Mouse (Mus musculus) lung, embryonic 16.5 days (tissue): ENCODE results near the gene Sdccag8. TPM values are rescaled to one million over a fixed set of nuclear protein-coding genes. Genes with fewer than 3 reads are reported as not detected.

Experiments
- ATAC-seq: fragments of 200-750 bp; cut with Nextera tagmentation; 2 replicates; pipeline ENCODE4 v1.8.0; 2017; ENCODE audit warnings: low read depth, mild to moderate bottlenecking, moderate library complexity
- H3K27ac ChIP-seq: fragments of 300-500 bp; sonication (generic); 2 replicates; pipeline ENCODE4 v1.5.1; 2014; ENCODE audit warnings: mild to moderate bottlenecking, control low read depth, low read length
- H3K27me3 ChIP-seq: fragments of 300-500 bp; sonication (generic); 2 replicates; pipeline ENCODE4 v1.6.1; 2014; ENCODE audit warnings: low read depth, low read length, mixed read lengths; ENCODE audit not compliant: control insufficient read depth, insufficient read depth
- H3K36me3 ChIP-seq: fragments of 300-500 bp; sonication (generic); 2 replicates; pipeline ENCODE4 v1.6.1; 2014; ENCODE audit warnings: low read length; ENCODE audit not compliant: control insufficient read depth, insufficient read depth
- H3K4me1 ChIP-seq: fragments of 300-500 bp; sonication (generic); replicated peaks from 2 replicates; pipeline ENCODE4 v1.6.1; 2014; ENCODE audit warnings: low read length, mixed read lengths; ENCODE audit not compliant: control insufficient read depth, insufficient read depth
- H3K4me2 ChIP-seq: fragments of 300-500 bp; sonication (generic); 2 replicates; pipeline ENCODE4 v1.6.1; 2014; ENCODE audit warnings: low read depth, low read length, control low read depth
- H3K4me3 ChIP-seq: fragments of 300-500 bp; sonication (generic); 2 replicates; pipeline ENCODE4 v1.5.1; 2014; ENCODE audit warnings: mild to moderate bottlenecking, low read length, control low read depth
- H3K9ac ChIP-seq: fragments of 300-500 bp; sonication (generic); 2 replicates; pipeline ENCODE4 v1.6.1; 2014; ENCODE audit warnings: low read length, control low read depth
- H3K9me3 ChIP-seq: fragments of 300-500 bp; sonication (generic); 2 replicates; pipeline ENCODE4 v1.6.1; 2016; ENCODE audit warnings: low read length; ENCODE audit not compliant: control insufficient read depth
- WGBS: fragments of 180-500 bp; shearing (Covaris S2); extraction: QIAGEN DNeasy Blood & Tissue Kit; methylation state at CpG from one replicate; pipeline ENCODE4 v1.1.7; 2014; 5-methylcytosine and 5-hydroxymethylcytosine counted together
- polyA plus RNA-seq: library from polyadenylated mRNA; unstranded; fragments of >200 nt; fragmentation: Nextera tagmentation; extraction: Ambion mirVana; gene quantifications from 2 replicates; pipeline ENCODE4 v1.2.1, GENCODE M21; 2015

The Sdccag8 gene
- polyA plus RNA-seq, 1 experiment from 2014 or later, result 16.9 TPM

DNA sequence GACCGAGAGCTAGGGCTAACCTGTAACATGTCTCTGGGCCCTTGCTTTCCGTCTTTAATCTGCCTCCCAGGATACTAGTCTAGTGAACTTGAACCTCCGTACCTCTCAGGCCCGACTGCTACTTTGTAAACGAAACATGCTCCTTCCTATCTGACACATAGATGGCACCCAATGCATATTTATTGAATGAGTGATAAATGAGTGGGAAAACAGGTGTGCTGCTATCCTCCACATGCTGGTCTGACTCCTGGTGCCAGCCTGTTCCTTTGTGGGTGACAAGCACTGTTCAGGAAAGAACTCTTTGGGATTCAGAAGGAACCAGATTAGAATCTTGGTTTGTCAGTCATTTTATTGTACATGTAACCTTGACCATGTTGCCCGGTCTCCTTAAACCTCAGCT is 134.9 kb downstream of the Sdccag8 start:
- Histone ChIP-seq H3K9me3 (no peaks in the 10 kb centered on the region), H3K27ac (no peak overlapping the region), H3K9ac (no peak overlapping the region), H3K36me3 (no peaks in the 10 kb centered on the region), H3K4me3 (no peak overlapping the region), H3K4me2 (no peak overlapping the region), H3K27me3 (no peaks in the 10 kb centered on the region), H3K4me1 (no peaks in the 10 kb centered on the region)
- WGBS, result 80% methylated on average over 6 of the region's 6 CpGs
- no peak for ATAC-seq

DNA sequence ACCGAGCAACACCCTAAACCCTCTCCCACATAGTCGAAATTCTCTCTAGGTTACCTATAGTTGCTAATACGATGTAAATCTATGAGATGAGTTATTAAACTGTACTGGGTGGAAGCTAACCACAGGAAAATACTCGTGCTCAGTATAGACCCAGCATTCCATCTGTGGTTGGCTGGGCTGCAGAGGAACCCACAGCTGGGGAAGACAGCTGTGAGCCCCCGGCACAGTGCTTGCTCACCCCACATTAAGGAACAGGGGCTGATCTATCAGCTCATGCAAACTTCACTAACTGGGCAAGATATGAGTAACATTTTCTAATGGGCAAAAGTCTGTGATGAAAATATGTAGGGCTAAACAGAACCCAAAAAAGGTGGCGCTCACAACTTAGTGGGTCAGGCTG is 135.6 kb downstream of the Sdccag8 start:
- no peak for ATAC-seq
- Histone ChIP-seq H3K9ac (no peak overlapping the region), H3K9me3 (no peaks in the 10 kb centered on the region), H3K27me3 (no peaks in the 10 kb centered on the region), H3K27ac (no peak overlapping the region), H3K36me3 (no peaks in the 10 kb centered on the region), H3K4me3 (no peak overlapping the region), H3K4me2 (no peak overlapping the region), H3K4me1 (no peaks in the 10 kb centered on the region)
- 79% methylated on average over 6 of the region's 6 CpGs for WGBS

DNA sequence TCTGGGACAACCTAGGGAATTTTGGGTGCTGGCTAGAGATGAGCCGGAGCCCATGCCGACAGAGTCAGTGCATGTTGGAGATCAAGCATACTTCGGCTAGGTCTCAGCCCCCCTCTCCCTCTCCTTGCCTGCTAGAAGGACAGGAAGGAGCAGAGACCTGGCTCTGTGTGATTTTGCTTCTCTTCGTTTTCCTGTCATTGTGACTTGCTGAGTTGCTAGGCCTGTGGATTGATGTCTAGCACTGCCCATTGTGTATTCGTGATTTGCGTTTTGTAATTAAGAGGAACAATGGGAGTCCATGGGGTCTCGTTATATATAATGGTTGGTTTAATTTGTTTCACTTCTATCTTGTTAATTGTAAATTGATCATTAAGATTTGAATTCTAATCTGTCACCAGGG is 137.4 kb downstream of the Sdccag8 start:
- ATAC-seq, result no peak
- no peak overlapping the region for H3K27ac ChIP-seq
- H3K4me3 ChIP-seq, result no peak overlapping the region
- H3K4me1 ChIP-seq, result no peaks in the 10 kb centered on the region
- no peaks in the 10 kb centered on the region for H3K36me3 ChIP-seq
- 61% methylated on average over 7 of the region's 7 CpGs for WGBS
- no peaks in the 10 kb centered on the region for H3K9me3 ChIP-seq
- no peaks in the 10 kb centered on the region for H3K27me3 ChIP-seq
- no peak overlapping the region for H3K9ac ChIP-seq
- no peak overlapping the region for H3K4me2 ChIP-seq

DNA sequence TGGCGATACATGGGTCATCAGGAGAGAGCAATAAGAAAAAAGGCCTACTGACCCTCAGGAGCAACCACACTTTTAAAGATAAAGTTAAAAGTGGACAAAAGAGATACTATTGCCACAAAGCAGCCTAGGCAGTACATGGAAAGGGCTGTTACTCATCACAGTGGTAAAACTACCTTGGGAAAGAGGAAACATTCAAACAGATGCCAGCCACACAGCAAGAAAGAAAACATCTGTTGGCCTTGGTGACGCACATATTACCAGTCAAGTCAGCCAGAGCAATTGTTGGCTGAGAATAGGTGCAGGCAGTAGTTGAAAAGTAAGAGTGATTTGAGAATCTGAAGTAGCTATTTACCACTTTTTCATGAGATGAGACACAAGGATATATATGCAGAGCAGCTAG is 143.9 kb downstream of the Sdccag8 start:
- 79% methylated on average over 2 of the region's 2 CpGs for WGBS
- ATAC-seq, result no peak
- Histone ChIP-seq H3K9ac (no peak overlapping the region), H3K4me2 (no peak overlapping the region), H3K9me3 (no peaks in the 10 kb centered on the region), H3K4me1 (no peaks in the 10 kb centered on the region), H3K27me3 (no peaks in the 10 kb centered on the region), H3K36me3 (no peaks in the 10 kb centered on the region), H3K4me3 (no peak overlapping the region), H3K27ac (no peak overlapping the region)

DNA sequence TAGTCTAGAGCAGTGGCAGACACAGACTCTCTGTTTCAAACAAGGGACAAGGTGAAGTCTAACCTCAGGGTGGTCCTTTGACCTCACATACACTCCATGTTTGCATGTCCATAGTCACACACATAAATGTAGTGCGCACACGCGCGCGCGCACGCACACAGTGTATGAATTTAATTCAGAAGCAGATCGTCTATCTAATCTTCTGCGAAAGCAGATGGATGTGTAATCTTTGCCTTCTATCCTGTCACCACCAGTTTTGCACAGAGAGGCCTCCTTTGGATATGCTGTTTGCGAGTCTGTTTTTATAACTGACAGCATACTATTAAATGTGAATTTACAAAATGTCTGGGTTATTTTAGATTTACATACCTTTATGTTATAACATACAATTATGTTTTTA is 147.3 kb downstream of the Sdccag8 start:
- H3K9ac ChIP-seq, result no peak overlapping the region
- no peaks in the 10 kb centered on the region for H3K4me1 ChIP-seq
- no peak for ATAC-seq

DNA sequence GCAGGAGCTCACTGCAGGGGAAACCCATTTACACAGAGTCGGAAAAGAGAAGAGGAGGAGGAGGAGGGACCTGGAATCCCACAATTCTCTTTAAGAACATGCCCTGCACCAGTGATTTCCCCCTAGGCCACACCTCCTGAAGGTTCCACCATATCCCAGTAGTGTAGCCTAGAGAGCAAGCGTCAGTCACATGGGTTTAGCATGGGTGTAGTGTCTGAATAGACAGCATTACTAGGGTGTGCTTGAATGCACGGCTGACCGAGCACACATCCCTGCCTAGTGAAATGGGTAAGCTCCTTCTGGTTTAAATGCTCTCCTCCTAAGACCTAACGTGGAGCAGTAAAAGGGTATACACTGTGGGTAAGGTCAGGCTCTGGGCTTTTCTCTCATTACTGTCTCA is 148.4 kb downstream of the Sdccag8 start:
- ATAC-seq, result no peak
- WGBS, result 77% methylated on average over 5 of the region's 5 CpGs
- H3K4me1 ChIP-seq, result no peaks in the 10 kb centered on the region

More for the DNA sequence above, 147.3 kb downstream of the Sdccag8 start:
- Histone ChIP-seq H3K4me2 (no peak overlapping the region), H3K4me3 (no peak overlapping the region), H3K9me3 (no peaks in the 10 kb centered on the region), H3K27ac (no peak overlapping the region), H3K36me3 (no peaks in the 10 kb centered on the region), H3K27me3 (no peaks in the 10 kb centered on the region)
- WGBS, result 92% methylated on average over 10 of the region's 10 CpGs

DNA sequence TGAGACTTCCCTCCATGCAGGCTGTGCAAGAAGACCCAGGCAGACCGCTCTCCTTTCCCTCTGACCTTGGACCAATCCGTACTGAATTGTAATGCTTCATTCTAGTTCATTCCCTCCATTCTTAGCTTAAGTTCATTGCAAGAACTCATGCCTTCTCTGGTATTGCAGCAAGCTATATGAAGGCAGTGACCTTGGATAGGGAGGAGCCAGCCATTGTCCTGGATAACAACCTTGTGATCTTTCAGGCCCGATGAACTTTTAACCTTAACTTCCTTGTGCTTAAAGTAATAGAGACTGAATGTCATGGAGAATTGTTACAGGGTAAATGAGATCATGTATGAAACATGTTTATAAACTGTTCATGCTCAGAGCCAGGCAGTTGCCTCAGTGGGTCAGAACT is 152.8 kb downstream of the Sdccag8 start:
- no peak overlapping the region for H3K27ac ChIP-seq
- ATAC-seq, result no peak
- no peaks in the 10 kb centered on the region for H3K27me3 ChIP-seq
- no peaks in the 10 kb centered on the region for H3K4me1 ChIP-seq
- no peak overlapping the region for H3K4me2 ChIP-seq
- no peaks in the 10 kb centered on the region for H3K9me3 ChIP-seq
- WGBS, result 92% methylated on average over 3 of the region's 3 CpGs
- no peaks in the 10 kb centered on the region for H3K36me3 ChIP-seq
- no peak overlapping the region for H3K4me3 ChIP-seq
- no peak overlapping the region for H3K9ac ChIP-seq

More for the DNA sequence above, 148.4 kb downstream of the Sdccag8 start:
- H3K4me3 ChIP-seq, result no peak overlapping the region
- H3K27ac ChIP-seq, result no peak overlapping the region
- no peaks in the 10 kb centered on the region for H3K27me3 ChIP-seq
- no peak overlapping the region for H3K9ac ChIP-seq
- H3K4me2 ChIP-seq, result no peak overlapping the region
- H3K9me3 ChIP-seq, result no peaks in the 10 kb centered on the region
- H3K36me3 ChIP-seq, result no peaks in the 10 kb centered on the region

DNA sequence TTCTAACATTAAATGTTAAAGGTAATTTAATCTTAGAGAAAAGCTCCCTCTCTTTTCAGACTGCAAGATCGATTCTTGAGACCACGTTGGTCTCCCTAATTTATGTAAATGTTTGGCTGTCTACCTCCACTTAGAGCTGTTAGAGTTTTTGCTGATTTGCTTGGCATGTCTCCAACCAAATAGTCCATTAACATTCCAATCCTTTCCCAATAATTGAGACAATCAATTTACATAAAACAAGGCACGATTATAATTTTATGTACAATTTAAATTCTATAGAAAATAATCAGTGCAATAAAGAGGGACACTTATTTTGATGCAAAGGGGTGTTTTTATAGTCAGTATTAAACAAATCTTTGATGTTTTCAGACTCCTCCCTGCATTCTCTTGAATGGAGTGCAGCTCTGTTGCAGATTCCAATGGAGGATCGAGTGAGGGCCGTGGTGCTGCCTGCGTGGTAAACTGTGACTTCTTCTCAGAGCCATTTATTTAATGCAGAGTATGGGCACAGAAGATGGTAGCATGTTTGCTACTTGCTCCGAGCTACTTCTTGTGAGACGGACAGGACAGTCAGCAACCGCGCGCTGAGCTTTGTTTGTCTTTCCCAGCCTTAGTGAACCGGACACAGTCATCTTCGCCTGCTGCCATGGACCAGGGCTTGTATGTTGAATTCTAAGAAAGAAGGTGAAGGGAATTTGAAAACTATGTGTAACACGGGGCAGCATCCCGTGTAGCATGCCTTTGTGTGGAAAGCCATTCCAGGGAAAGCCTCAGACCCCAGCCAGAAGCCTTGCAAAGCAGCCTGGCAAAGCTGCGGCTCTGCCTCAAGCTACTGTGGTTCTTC is 156.4 kb downstream of the Sdccag8 start:
- no peak for ATAC-seq
- H3K4me1 ChIP-seq, result no peaks in the 10 kb centered on the region
- no peak overlapping the region for H3K9ac ChIP-seq
- H3K4me2 ChIP-seq, result no peak overlapping the region
- H3K9me3 ChIP-seq, result no peaks in the 10 kb centered on the region
- no peak overlapping the region for H3K4me3 ChIP-seq
- WGBS, result 57% methylated on average over 16 of the region's 16 CpGs
- peak overlapping the region; percentile 57; the same call in 1 of the 2 replicates for H3K27ac ChIP-seq
- no peaks in the 10 kb centered on the region for H3K36me3 ChIP-seq
- no peaks in the 10 kb centered on the region for H3K27me3 ChIP-seq

DNA sequence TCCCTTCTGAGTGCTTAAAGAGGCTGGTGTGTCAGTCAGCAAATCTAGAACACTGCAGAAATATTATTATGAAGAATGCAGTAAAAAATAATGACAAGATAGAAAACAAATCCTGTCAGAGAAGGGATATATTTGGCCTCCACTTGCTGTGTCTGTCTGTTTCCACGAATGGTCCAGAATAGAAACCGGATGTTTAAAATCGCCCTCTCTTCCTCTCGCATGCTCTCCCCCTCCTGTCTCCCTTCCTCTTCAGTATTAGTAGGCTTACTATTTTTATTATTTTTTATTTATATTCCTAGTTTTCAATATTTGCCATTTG is 157.0 kb downstream of the Sdccag8 start:
- Histone ChIP-seq H3K27ac (peak overlapping the region; percentile 57; the same call in 1 of the 2 replicates), H3K4me2 (no peak overlapping the region), H3K9ac (no peak overlapping the region), H3K4me1 (no peaks in the 10 kb centered on the region), H3K9me3 (no peaks in the 10 kb centered on the region), H3K4me3 (no peak overlapping the region), H3K36me3 (no peaks in the 10 kb centered on the region), H3K27me3 (no peaks in the 10 kb centered on the region)
- WGBS, result 67% methylated on average over 4 of the region's 4 CpGs
- 0 out of 2 replicates have a peak, but pooled peaks have one; percentile 43 for ATAC-seq
